Mouse (Mus musculus) right cerebral cortex, postnatal 4 days (tissue): ENCODE data around the gene Arhgap21.
A peak's percentile ranks its signal among the peaks of the same experiment; 100 is the strongest.
"Not testable (repeated sequence)": the region's sequence is repeated elsewhere in the genome, so short reads cannot be mapped to it uniquely, and the experiment has no call there.

Experiments used
- DNase-seq: peaks from one replicate; pipeline ENCODE4 v3.0.0-alpha.2; 2022

The Arhgap21 gene

DNA sequence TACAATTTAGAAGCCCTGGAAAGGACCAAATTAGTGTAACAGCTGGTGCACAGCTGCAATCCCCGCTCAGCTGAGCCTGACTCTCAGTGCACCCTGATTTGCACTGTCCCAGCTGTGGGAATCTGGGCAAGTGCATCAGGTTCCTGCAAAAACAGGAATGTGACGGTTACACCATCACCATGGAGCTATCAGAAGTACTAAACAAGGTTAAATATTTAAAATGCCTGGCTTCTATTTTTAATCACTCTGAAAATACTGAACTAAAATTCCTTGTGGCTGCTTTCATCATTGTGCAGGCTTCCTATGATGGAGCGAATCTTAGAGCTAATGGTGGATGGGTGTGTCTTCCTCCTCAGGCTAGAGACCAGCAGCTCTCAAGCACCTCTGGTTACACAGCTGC is 29.3 kb downstream of the Arhgap21 start:
- no peak for DNase-seq

DNA sequence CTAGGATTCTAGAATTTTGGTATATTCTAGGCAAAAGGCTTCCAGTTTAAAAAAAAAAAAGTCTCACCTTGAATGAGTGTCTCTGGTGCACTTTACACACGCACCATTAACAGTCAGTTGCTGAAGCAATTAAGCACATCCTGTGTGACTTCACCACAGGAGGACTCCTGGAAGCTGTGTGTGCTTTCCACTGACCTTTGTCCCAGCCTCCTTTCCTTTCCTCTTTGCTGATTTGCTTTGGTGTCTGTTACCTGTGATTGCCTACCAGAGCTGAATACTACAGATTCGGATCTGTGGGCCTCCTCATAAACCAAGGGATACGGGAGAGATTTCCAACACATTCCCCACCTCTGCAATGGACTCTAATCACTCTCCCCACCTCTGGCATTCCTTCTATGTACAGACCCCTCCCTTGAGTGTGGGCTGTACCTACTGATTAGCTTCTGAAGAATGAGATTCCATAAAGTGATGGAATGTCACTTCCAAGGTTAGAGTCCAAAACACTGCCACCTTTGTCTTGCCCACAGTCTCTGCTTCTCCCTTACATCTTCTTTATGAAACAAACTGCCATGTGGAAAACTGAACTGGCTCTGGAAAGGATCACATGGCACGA is 32.0 kb downstream of the Arhgap21 start:
- DNase-seq, result no peak

DNA sequence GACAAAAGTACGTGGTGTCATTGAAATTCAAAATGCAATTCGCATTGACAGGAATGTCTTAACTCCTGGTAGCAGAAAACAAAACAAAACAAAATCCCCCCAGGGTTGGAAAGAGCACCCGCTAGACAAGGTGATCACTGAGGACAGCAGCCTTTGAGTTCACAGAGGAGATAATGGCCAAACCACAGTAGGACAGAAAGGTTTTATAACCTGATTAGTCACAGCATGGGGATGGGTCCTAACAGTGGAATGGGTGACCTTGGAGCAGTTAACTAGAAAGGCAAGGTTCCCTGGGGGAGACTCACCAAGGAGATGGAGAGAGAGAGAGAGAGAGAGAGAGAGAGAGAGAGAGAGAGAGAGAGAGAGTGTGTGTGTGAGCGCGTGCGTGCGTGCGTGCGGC is 34.3 kb downstream of the Arhgap21 start:
- no peak for DNase-seq

DNA sequence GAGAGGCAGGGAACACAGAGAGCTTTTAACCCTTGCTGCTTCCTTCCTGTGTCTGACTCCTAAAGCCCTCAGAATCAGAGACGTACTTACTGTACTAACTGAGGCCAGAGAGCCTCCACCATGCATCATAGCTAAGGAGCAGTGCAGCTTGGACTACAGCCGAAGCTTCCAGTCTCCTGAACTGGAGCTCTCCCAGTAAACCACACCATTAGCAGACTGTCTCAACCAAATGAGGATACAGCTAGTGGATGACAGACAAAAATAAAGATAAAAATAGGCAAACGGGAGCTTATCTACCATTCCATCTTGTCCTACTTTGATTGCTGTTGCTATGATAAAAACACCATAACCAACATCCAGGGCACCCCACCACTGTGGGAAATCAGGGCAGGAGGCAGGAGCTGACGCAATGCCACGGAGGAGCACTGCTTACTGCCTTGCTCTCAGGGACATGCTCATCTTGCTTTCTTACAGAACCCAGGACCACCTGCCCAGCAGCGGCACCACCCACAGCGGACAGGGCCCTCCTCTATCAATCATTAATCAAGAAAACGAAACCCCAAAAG is 35.9 kb downstream of the Arhgap21 start:
- DNase-seq, result no peak

DNA sequence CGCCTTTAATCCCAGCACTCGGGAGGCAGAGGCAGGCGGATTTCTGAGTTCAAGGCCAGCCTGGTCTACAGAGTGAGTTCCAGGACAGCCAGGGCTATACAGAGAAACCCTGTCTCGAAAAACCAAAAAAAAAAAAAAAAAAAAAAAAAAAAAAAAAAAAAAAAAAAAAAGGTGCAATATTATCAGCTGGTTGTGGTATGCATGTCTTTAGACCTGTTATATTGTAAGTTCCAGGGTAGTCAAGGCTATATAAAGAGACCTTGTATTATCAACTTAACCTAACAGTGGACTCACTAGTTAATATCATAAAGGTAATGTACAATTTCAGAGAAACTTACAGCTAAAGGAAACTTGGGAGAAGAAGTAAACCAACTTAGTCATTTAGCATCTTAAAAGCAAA is 36.9 kb downstream of the Arhgap21 start:
- DNase-seq, result not testable (repeated sequence)

DNA sequence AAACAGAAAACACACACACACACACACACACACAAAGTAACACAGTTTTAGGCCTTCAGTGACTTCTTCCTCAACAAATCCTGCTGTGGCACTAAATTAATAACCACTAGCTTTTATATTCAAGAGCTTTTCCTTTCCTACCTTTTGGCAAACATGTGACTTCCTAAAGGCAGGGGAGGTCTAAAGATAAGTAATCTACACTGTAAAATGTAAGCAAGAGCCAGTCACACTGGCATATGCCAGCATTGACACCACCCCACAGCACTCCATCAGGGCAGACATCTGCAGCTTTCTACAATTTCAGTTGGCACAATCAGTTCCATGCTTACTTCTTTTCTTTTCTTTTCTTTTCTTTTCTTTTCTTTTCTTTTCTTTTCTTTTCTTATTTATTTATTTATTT is 40.2 kb downstream of the Arhgap21 start:
- no peak for DNase-seq

DNA sequence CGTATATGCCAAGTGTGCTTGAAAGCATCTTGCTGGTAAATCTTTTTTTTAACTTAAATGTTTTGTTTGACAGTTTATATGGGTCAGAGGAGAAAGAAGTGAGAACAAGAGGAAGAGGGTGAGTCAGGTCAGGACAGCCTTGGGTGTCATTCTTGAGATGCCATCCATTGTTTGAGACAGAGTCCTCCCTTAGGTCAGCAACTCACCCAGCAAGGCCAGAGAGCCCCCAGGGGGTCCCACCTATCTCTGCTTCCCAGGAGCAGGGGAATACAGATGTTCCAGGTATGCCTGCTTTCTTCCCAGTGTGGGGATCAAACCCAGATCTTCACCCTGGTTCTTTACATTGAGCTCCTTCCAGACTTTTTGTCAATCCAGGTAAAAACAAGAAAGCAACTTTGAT is 43.7 kb downstream of the Arhgap21 start:
- no peak for DNase-seq

DNA sequence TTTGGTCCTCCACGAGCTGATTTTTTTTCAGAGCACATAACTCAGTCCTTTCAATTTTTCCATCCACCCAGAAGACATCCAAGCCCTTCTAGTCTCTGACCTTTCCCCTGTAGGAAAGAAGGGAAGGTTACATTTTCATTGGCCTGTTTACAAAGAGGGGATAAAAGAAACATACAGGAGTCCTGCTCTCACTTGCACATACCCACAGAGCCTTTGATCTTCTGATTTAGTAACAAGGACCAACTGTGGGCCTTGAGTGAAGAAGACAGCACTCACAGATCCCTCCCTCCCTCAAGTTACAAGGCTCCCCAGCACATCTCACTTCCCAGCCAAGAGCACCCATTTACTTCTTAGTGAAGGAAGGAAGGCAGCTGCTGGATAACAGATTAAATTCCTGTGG is 46.3 kb downstream of the Arhgap21 start:
- DNase-seq, result no peak

DNA sequence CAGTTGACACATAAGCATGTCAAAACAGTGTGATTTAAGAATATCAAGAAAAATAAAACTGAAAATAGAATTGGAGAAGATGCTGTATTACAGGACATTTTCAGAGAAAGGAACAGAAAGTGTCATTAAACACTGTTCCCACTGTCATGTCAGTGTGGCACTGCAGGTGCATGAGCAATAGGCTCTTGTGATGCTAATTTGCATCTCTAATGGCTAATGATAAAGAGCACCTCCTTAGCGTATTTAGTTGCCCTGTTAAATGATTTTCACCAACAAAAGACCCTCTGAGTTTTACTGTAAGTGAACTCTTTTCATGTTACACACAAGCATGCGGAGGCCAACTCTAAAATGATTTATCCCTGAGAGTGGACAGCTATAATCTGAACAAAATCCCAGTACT is 47.1 kb downstream of the Arhgap21 start:
- no peak for DNase-seq

DNA sequence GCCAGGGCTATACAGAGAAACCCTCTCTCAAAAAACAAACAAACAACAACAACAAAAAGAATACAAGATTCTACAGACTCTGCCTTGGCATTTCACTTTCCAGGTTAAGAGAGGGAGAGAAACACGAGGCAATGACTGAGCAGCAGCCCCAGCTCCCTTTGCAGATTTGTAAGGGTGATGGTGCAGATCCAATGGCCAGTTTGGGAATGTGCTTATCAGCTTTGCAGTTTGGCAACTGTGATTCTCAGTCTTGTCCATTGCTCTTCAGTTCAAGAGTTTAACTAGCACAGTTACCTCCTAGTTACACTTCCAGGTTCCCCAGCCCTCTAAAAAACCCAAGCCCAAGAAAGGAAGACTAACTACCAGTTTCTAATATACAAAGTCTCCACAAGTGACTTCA is 47.7 kb downstream of the Arhgap21 start:
- DNase-seq, result no peak

DNA sequence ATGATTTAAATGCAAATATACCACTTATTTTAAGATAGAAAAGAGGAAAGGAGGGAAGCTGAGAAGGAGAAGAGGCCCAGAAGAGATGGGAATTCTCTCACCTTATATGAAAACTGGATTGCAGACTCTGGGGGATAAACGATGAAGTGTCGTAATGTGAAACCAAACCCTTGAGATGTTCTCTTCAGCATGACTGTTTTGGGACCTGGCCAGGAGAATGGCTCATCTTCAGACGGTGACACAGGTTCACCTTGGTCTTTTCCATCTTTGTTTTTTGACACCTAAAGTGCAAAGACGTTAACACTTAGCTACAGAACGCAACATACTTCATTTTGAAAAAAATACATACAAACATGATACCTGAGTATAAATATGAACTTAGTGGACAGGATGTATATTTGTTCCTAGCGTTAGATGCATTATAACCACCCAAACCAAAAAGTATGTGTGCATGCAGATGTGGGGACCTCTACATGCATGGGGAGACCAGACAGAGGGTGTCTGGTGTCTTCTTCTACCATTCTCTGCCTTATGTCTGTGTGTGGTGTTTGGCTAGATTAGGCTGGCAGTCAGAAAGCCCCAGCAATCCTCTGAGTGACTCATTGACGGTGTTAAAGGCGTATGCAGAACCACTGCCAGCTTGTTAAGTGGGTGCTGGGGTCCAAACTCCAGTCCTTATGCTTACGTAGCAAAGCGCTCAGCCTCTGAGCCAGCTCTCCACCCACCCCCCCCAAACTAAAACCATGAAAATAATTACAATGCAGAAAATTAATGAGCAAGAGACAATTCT is 54.0 kb downstream of the Arhgap21 start:
- DNase-seq, result no peak

DNA sequence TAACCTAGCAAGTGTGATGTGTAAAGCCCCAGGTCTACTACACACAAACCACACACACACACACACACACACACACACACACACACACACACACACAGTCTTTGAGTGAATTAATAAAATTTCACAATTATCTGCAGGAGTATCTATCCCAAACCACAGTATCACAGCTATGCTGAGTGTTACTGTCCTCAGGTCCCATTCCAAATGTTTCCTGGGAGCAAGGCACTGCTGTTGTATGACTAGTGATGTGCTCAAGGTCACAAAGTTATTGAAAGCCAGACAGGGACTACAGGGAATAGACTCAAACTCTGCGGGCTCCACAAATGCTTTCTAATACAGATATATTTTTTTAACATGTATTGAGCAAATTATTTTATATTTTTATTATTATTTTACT is 55.7 kb downstream of the Arhgap21 start:
- DNase-seq, result no peak

DNA sequence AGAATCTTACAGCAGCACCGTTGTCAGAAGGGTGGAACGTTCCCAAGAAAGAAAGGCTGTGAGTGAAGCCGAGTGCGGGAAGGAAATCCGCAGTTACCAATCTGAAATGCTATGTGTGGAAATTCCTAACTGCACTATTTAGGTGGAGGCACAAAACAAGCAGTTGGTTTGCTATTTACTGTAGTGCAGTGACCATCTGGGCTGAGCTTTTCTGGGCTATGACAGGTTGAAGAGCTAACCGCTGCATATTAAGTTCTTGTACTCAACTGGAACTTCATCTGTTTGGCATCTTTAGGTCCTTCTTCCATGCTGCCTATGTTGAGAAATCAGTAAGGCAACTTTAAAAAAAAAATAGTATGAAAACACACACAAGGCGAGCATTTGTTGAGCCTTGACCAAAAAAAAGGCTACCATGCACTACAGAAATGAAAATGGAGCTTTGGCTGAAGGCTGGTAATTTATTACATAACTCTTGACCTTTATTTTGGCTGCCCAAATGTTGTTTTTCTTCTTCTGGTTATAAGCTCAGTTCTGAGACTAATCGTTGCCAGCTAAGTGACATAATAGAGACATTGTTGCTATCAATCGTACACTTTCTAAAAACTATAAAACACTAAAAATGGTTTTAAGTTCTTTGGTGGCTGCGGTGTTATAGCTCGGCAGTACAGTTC is 56.2 kb downstream of the Arhgap21 start:
- no peak for DNase-seq

DNA sequence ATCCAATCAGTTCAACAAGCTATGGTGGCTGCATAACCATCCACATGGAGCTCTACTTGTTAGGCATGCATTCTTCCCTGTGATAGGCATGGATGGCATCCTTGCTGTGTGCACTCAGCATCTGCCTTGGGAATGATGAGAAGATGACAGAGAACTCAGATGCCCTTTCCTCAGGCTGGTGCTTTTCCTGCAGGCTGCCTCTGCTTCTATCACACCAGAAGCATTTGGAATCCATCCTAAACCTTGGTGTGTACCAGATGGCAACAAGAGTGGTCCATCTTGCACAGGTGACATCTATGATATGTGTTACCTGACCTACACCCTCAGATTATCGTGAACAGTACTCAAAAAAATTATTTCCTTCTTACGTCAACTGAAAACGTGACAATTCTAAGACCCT is 58.2 kb downstream of the Arhgap21 start:
- DNase-seq, result no peak

DNA sequence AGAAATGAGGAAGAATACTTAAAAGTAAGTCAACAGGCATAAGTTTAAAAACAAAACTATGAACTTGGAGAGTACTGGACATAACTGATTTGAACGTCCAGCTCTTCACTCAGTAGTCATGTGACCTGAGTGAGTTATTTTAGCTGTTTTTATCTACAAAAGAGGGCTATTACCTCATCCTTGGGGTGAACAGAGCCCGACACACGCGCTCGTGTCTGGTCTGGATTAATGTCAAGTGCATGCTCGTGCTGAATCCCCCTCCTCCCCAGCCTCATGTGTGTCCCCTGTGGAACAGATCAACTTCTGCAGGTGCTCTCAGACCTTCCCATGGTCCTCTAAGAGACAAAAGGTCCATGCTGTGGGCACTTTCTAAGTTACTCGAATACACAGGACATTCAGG is 59.3 kb downstream of the Arhgap21 start:
- no peak for DNase-seq

DNA sequence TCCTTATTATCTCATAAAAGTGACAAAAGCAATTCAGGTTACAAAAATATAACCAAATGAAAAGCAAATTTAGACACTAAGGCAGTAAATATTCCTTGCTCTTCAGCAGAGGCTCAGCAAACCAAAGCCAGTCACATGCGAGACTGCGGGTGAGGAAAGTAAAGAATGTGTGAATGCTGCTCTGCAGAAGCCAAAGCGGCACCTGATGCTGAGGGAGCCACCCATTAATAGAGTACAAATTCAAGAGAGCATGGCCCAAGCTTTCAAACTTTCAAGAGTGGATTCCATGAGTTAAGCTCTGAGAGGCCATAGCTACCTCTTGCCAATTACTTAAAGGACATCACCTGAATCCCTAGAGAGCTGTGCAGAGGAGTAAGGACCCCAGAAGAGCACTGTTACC is 61.4 kb downstream of the Arhgap21 start:
- no peak for DNase-seq

DNA sequence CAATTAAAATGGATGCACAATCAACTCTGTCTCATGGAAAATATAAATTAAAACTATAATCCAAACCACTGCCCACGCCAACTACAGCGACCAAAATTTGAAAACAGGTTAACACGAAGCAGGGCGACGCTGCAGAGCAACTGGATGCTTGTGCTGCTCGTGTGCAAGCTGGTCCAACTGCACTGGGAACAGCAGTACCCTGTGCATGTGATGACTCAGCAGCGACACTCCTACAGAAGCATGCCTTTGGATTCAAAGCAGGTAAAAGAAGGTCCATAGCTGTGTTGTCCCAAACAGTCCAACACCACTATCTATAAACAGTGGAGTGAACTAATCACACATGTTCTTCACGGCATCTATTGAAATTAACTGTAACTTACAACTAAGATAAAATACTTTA is 63.3 kb downstream of the Arhgap21 start:
- no peak for DNase-seq

DNA sequence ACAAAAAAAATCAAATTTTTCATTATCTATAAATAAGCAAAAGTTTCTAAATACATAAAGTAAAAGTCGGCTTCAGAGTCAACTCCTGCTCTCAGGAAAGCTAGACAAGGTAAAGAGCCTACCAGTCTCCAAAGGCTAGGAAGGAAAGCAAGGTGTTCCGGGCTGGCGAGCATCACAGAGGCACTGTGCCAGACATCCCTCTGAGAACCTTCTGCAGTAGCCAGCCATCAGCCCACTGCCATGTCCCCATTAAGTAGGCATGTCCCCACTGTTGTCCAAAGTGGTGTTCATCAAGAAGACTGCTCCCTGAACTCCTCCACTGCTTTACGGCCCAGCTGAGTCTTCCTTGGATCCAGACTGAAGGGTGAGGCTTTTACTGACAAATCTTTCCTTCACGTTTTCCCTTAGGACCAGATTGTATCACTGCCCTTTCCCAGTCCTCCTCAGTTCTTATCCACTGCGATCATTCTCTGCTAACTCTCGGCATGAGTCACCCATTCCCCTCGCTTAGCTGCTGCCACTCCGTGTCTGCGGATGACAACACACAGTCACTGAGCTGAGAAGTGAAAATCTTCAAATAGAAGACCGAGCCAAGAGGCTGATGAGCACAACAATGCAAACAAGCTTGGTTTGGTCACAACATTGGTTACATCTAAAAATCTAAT is 65.6 kb downstream of the Arhgap21 start:
- DNase-seq, result no peak

DNA sequence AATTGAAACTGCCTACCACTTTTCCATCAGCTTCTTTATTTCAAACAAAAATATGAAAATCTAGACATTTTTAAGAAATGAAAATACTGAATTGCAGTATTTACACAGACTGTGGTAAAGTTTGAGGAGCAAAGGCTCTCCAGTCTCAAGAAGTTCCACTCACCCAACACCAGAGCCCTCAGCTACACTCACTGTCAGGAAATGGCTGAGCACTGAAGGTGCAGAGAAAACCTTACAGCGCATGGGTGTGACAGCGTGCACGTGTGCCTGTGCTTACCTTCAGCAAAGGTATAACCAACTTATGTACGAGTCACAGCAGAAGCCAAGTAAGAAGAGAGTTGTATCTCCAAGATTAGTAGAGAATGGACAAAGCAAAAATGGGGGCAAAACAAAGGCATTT is 66.8 kb downstream of the Arhgap21 start:
- no peak for DNase-seq

DNA sequence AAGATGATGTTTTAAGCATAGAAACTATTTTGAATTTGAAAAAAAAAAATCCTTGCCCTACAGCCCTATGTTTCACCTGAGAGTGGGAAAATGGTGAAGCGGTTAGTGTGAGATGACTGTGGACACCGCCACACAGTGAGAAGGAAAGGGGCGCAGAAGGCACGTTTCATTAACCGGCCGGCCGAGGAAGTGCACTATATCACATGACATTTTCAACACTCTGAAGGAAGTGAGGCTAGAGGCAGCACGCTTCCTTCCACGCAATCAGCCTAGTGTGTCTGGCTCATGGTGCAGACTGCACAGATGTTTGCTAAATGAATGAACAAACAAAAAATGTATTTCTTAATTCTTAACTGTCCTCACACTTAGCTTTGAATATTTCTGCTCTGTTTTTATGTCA is 69.4 kb downstream of the Arhgap21 start:
- no peak for DNase-seq

DNA sequence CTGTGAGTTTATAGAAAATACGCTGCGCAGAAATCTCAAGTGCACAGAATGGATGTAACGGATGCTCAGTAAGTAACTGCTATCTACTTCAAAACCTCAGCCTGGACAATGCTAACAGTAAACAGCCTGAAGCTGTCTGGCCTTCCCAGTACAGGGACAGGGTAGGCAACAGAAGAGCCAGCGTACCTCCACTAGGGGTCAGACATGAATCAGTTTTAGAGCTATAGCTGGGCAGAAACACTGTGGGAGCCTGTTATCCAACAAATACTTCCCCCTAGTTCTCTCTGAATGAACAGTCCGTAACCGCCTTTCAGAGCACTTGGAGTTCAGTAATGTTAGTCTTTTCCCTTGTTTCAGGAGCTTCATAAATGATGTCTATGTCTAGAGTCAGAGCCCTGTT is 70.0 kb downstream of the Arhgap21 start:
- DNase-seq, result peak; percentile 61

DNA sequence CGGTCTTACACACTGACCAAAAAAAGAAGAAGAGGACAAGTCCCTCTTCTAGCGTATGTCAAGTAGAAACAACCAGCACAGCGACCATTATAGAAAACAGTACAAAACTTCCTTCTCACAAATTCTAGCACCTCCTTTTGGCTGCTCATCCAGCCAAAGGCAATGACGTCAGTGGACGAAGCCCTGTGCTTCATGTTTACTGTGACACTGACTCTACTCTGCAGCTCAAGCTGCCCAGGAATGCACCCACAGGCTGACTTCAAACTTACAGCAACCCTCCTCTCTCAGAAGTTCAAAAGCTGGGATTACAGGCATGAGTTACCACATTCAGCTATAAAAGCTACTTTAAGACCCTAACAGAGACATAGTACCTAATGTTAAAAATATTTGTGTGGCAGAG is 72.2 kb downstream of the Arhgap21 start:
- no peak for DNase-seq

DNA sequence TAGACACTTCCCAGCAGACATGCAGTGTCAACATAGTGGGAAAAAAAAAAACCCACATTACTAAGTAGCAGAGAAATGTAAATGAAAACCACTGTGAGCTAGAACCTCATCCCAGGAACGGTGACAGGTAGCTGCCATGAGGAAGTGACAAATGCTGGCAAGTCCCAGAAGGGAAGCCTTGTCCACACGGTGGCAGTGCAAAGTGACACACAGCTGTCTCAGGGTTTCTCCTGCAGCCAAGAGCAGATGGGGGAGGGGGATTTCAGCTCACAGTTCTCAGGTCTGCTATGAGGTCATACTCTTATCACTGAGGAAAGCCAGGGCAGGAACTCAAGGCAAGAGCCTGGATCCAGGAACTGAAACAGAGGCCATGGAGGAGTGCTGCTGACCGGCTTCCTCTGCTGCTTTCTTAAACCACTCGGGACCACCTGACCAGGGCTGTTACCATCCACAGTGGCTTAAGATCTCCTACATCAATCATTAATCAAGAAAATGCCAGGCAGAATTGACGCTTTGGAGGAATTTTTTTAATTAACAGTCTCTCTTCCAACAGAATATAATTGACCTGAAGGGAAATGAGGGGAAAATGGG is 74.5 kb downstream of the Arhgap21 start:
- DNase-seq, result no peak
